Mouse (Mus musculus): ENCODE measurements around the gene Cfap58.

- TF ChIP-seq CTCF (IDR thresholded peaks at IDR 0.05; ENCODE audit: borderline replicate concordance, control insufficient read depth, extremely low read depth, insufficient read depth, low read length, poor library complexity) (no peak), POLR2A (IDR thresholded peaks at IDR 0.05; ENCODE audit: control insufficient read depth, extremely low read depth, insufficient read depth, low read length, poor library complexity) (no peak)
Measured at GRCm38 (mm10) chr19:48008771-48009413, 71.4 kb downstream of the Cfap58 start.

Measured in thymus, adult 2 months (tissue).